Mouse (Mus musculus) cerebellum, postnatal 36 days (tissue): Measurements from ENCODE around the gene Pnpla2.

Experiments
- DNase-seq, 2 experiments: peaks; one replicate each; pipeline ENCODE4 v3.0.0; 2021 to 2022; ENCODE audit warnings: mixed read lengths in 2 of 2

Pnpla2 gene

GRCm38 (mm10) chr7:141451928-141452327, 3.1 kb upstream of the Pnpla2 start:
- DNase-seq = no peak

GRCm38 (mm10) chr7:141453636-141454035, 1.4 kb upstream of the Pnpla2 start:
- no peak for DNase-seq

- DNase-seq = peak; percentile 60 to 63
Measured at GRCm38 (mm10) chr7:141455610-141456314, 764 bp downstream of the Pnpla2 start.

- no peak for DNase-seq
Measured at GRCm38 (mm10) chr7:141456739-141457138, 1.7 kb downstream of the Pnpla2 start.

GRCm38 (mm10) chr7:141457236-141457635, 2.2 kb downstream of the Pnpla2 start:
- peak in 1 of 2 experiments; percentile 25 for DNase-seq

- peak; percentile 65 to 70 for DNase-seq
Measured at GRCm38 (mm10) chr7:141457986-141458660, 3.1 kb downstream of the Pnpla2 start.

- DNase-seq = peak; percentile 42 to 44
Measured at GRCm38 (mm10) chr7:141458661-141459060, 3.7 kb downstream of the Pnpla2 start.

GRCm38 (mm10) chr7:141459301-141459711, 4.3 kb downstream of the Pnpla2 start:
- peak; percentile 74 to 78 for DNase-seq

- DNase-seq = no peak
Measured at GRCm38 (mm10) chr7:141460001-141460390, 5.0 kb downstream of the Pnpla2 start.

- no peak for DNase-seq
Measured at GRCm38 (mm10) chr7:141460391-141461113, 5.6 kb downstream of the Pnpla2 start, which contains the start of gene Cracr2b. TSS of gene Cracr2b (plus strand) at chr7:141461094.

GRCm38 (mm10) chr7:141461521-141462332, 6.7 kb downstream of the Pnpla2 start:
- peak in 1 of 2 experiments; percentile 28 for DNase-seq

GRCm38 (mm10) chr7:141462333-141462821, 7.4 kb downstream of the Pnpla2 start:
- DNase-seq = no peak

- DNase-seq = no peak
Measured at GRCm38 (mm10) chr7:141463824-141464602, 9.0 kb downstream of the Pnpla2 start.

- DNase-seq = no peak
Measured at GRCm38 (mm10) chr7:141464603-141465201, 9.7 kb downstream of the Pnpla2 start.

- DNase-seq = no peak
Measured at GRCm38 (mm10) chr7:141465388-141466044, 10.5 kb downstream of the Pnpla2 start.

- DNase-seq = no peak
Measured at GRCm38 (mm10) chr7:141466045-141466394, 11.0 kb downstream of the Pnpla2 start.

GRCm38 (mm10) chr7:141466607-141467148, 11.7 kb downstream of the Pnpla2 start:
- DNase-seq = peak in 1 of 2 experiments; percentile 24

GRCm38 (mm10) chr7:141467230-141468030, 12.4 kb downstream of the Pnpla2 start, which contains the start of gene Cd151:
TSS of gene Cd151 (plus strand) at chr7:141467392.
- peak; percentile 59 to 71 for DNase-seq

GRCm38 (mm10) chr7:141468164-141468521, 13.1 kb downstream of the Pnpla2 start:
- no peak for DNase-seq
